Mouse (Mus musculus): ENCODE results near the gene Olfr547. TPM values are rescaled to one million over a fixed set of nuclear protein-coding genes. Genes with fewer than 3 reads are reported as not detected.

Olfr547 gene
- polyA plus RNA-seq, 1 experiment from 2014 or later = not detected

DNA sequence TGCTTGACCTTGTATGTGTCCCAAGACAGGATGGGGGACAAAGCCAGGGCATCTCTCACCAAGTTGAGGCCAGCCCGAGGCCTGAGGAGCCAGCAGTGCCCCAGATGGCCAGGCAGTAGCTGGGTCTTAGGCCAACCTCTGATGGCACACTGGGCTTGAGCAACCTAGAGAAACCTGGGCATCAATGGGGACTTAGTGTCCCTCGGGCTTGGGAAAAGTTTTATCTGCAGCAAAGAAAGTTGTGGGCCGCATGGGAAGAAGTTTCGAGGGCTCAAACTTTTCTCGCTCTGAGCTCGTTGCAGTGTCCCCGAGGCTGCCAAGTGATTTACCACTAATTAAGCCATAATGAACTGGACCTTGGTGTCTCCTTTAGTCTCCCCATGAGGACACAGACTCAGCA is 24.8 kb upstream of the Olfr547 start:
- no peak overlapping the region for H3K9ac ChIP-seq
- ATAC-seq (ENCODE audit: low FRiP score) (no peak), DNase-seq (ENCODE audit: low spot score) (no peak)
- no peaks in the 10 kb centered on the region for H3K9me3 ChIP-seq (ENCODE audit: control insufficient read depth, low read length)
- WGBS = 79% methylated on average over 7 of the region's 7 CpGs
- 0 out of 2 replicates have a peak, but pooled peaks cover 10% of the 10 kb centered on the region for H3K27me3 ChIP-seq (ENCODE audit: control insufficient read depth, insufficient read depth, low read length)
- no peaks in the 10 kb centered on the region for H3K4me1 ChIP-seq (replicated peaks; ENCODE audit: control insufficient read depth, insufficient read depth, low read length)
- H3K4me3 ChIP-seq (replicated peaks; ENCODE audit: low read length) = no peak overlapping the region
- H3K36me3 ChIP-seq (replicated peaks; ENCODE audit: control insufficient read depth, insufficient read depth) = no peaks in the 10 kb centered on the region
- no peak overlapping the region for H3K27ac ChIP-seq
- no peak overlapping the region for H3K4me2 ChIP-seq (replicated peaks)

DNA sequence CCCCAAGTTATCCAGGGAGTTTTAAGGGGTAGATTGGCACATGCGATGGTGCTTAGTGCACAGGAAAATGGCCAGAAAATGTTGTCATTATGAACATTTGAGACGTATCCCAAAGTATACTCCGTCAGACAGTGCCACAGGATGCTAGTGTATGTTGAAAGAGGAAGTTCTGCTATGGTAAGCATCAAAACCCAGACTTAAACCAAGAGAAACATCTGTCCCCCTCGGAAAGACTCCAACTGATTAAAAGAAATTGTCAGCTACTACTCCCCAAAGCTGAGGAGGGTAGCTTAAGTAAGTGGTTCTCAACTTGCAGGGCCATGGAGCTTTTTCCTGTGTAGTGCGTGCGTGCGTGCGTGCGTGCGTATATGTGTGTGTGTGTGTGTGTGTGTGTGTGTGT is 22.6 kb upstream of the Olfr547 start:
- H3K9ac ChIP-seq = no peak overlapping the region
- no peak overlapping the region for H3K4me3 ChIP-seq (replicated peaks; ENCODE audit: low read length)
- H3K9me3 ChIP-seq (ENCODE audit: control insufficient read depth, low read length) = no peaks in the 10 kb centered on the region
- H3K4me1 ChIP-seq (replicated peaks; ENCODE audit: control insufficient read depth, insufficient read depth, low read length) = no peaks in the 10 kb centered on the region
- ATAC-seq (ENCODE audit: low FRiP score) = no peak
- no peak overlapping the region for H3K4me2 ChIP-seq (replicated peaks)
- no peaks in the 10 kb centered on the region for H3K36me3 ChIP-seq (replicated peaks; ENCODE audit: control insufficient read depth, insufficient read depth)
- DNase-seq (ENCODE audit: low spot score) = no peak
- 0 out of 2 replicates have a peak, but pooled peaks cover 10% of the 10 kb centered on the region for H3K27me3 ChIP-seq (ENCODE audit: control insufficient read depth, insufficient read depth, low read length)
- WGBS = 94% methylated on average over 10 of the region's 10 CpGs
- no peak overlapping the region for H3K27ac ChIP-seq

DNA sequence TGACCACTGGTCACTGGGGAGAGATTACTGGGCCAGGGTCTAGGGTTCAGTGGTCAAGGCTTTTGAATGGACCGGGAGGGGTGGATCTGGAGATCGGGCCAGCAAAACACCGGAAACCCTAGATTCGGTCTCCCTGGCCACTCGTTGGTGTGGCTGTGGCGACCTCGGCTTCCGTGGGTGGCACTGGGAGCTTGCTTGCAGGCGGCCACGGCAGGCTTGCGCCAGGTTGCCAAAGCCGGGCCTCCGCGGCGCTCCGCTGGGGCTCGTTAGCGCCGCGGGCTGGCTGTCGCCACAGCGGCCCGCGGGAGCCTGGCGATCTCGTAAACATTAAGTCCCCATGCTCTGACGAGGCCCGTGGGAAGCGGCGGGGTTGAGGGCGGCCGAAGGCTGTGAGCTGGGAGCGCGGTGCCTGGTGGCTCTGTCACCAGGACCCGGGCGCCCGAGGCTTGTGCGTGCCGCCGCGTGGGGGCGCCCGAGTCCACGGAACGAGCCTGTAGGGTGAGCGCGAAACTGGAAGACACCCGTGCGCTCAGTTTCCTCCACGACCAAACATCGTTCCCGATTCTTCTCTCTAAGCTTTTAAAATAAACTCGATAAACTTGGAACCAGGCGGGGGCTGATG is 21.6 kb upstream of the Olfr547 start:
- Histone ChIP-seq H3K4me2 (replicated peaks) (peak overlapping the region; percentile 74), H3K27ac (no peak overlapping the region), H3K36me3 (replicated peaks; ENCODE audit: control insufficient read depth, insufficient read depth) (no peaks in the 10 kb centered on the region), H3K4me3 (replicated peaks; ENCODE audit: low read length) (peak overlapping the region; percentile 50), H3K27me3 (ENCODE audit: control insufficient read depth, insufficient read depth, low read length) (0 out of 2 replicates have a peak, but pooled peaks cover 10% of the 10 kb centered on the region), H3K9ac (peak overlapping the region; percentile 75), H3K9me3 (ENCODE audit: control insufficient read depth, low read length) (no peaks in the 10 kb centered on the region), H3K4me1 (replicated peaks; ENCODE audit: control insufficient read depth, insufficient read depth, low read length) (no peaks in the 10 kb centered on the region)
- under 1% methylated on average over 54 of the region's 54 CpGs for WGBS
- peak; percentile 93 for DNase-seq (ENCODE audit: low spot score)
- peak; percentile 97 for ATAC-seq (ENCODE audit: low FRiP score)

DNA sequence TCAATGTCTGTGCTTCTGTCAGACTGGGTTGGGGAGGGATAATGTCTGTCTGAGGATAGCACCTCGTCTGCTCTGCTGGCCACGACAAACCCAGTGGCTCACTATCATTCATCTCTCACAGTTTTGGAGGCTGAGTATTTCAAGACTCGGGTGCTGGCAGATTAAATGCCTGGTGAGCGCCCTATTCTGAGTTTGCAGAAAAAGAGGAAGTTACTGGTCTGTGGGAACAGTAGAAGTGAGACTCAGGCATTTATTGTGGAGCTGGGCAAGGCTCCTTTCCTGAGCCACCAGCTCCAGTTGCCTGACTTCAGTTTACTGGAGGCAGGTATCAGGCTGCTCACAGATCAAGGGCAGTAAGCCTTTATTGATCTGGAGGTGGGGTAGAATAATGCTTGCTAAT is 20.4 kb upstream of the Olfr547 start:
- no peak for DNase-seq (ENCODE audit: low spot score)
- H3K4me1 ChIP-seq (replicated peaks; ENCODE audit: control insufficient read depth, insufficient read depth, low read length) = no peaks in the 10 kb centered on the region

DNA sequence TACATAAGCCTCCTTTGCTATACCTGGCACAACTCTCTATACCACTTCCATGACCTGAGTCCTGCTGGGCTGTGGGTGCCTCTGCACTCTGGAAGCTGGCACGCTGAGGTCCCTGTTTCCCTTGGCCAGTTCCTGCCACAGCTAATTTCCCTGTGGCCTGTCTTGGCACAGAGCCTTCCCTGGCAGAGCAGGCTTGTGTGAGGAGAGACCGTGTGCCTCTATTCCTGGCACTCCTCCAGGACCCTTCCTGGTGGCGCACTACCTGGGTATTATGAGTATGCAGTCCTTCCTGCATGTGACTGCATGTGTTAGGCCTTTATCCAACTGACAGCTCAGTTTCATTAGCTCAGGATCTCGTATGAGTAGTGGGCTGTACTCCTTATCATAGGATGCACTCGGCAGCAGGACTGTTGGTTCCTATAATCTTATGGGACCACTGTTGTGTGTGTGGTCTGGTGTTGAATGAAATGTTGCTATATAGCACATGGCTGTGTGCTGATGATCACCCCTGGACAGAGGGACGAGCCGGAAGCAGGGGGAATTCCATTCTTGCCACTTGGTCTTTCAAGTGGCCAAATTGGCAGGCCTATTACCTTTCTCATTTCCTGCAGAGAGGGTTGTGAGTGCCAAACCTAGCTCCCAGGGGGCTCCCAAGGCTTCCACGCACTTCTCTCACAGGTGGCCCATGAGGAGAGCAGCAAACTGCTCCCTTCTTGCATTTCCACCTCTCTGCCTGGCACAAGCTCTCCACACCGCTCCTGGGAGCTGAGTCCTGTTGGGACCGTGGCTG is 18.1 kb upstream of the Olfr547 start:
- DNase-seq (ENCODE audit: low spot score) = no peak
- Histone ChIP-seq H3K9ac (no peak overlapping the region), H3K27ac (no peak overlapping the region), H3K4me1 (replicated peaks; ENCODE audit: control insufficient read depth, insufficient read depth, low read length) (no peaks in the 10 kb centered on the region), H3K27me3 (ENCODE audit: control insufficient read depth, insufficient read depth, low read length) (0 out of 2 replicates have a peak, but pooled peaks cover 10% of the 10 kb centered on the region), H3K4me3 (replicated peaks; ENCODE audit: low read length) (no peak overlapping the region), H3K4me2 (replicated peaks) (no peak overlapping the region), H3K36me3 (replicated peaks; ENCODE audit: control insufficient read depth, insufficient read depth) (no peaks in the 10 kb centered on the region), H3K9me3 (ENCODE audit: control insufficient read depth, low read length) (no peaks in the 10 kb centered on the region)
- ATAC-seq (ENCODE audit: low FRiP score) = no peak
- WGBS = 64% methylated on average over 10 of the region's 10 CpGs

More for the DNA sequence above, 20.4 kb upstream of the Olfr547 start:
- Histone ChIP-seq H3K4me3 (replicated peaks; ENCODE audit: low read length) (no peak overlapping the region), H3K9ac (no peak overlapping the region), H3K9me3 (ENCODE audit: control insufficient read depth, low read length) (no peaks in the 10 kb centered on the region), H3K4me2 (replicated peaks) (no peak overlapping the region), H3K36me3 (replicated peaks; ENCODE audit: control insufficient read depth, insufficient read depth) (no peaks in the 10 kb centered on the region), H3K27me3 (ENCODE audit: control insufficient read depth, insufficient read depth, low read length) (0 out of 2 replicates have a peak, but pooled peaks cover 10% of the 10 kb centered on the region), H3K27ac (no peak overlapping the region)
- WGBS = 75% methylated on average over 4 of the region's 4 CpGs
- no peak for ATAC-seq (ENCODE audit: low FRiP score)

DNA sequence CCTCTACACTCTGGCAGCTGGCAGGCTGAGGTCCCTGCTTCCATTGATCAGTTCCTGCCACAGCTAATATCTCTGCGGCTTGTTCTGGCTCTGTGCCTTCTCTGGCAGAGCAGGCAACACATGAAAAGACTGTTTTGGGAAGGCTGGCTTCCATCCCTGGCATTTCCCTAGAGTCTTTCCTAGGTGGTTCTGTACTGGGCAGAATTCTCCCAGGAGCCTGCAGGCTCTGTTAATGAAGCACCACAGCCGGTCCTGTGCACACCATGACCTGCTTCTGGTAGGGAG is 17.6 kb upstream of the Olfr547 start:
- Histone ChIP-seq H3K27ac (no peak overlapping the region), H3K4me1 (replicated peaks; ENCODE audit: control insufficient read depth, insufficient read depth, low read length) (no peaks in the 10 kb centered on the region), H3K27me3 (ENCODE audit: control insufficient read depth, insufficient read depth, low read length) (0 out of 2 replicates have a peak, but pooled peaks cover 9% of the 10 kb centered on the region), H3K4me3 (replicated peaks; ENCODE audit: low read length) (no peak overlapping the region), H3K9me3 (ENCODE audit: control insufficient read depth, low read length) (no peaks in the 10 kb centered on the region), H3K36me3 (replicated peaks; ENCODE audit: control insufficient read depth, insufficient read depth) (no peaks in the 10 kb centered on the region), H3K4me2 (replicated peaks) (no peak overlapping the region), H3K9ac (no peak overlapping the region)
- 73% methylated on average over 2 of the region's 2 CpGs for WGBS
- ATAC-seq (ENCODE audit: low FRiP score) (no peak), DNase-seq (ENCODE audit: low spot score) (no peak)

DNA sequence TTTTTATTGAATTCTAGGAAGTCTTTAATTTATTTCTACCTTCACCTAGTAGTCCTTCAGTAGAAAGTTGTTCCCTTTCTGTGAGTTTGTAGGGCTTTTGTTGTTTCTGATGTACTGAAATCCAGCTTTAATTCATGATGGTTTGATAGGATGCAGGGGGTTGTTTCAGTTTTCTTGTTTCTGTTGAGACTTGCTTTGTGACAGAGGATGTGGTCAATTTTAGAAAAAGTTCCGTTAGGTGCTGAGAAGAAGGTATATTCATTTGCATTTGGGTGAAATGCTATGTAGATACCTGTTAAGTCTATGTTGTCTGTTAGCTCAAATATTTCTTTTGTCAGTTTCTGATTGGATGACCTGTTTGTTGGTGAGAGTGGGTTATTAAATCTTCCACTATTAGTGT is 5.5 kb upstream of the Olfr547 start:
- Histone ChIP-seq H3K27ac (no peak overlapping the region), H3K9me3 (ENCODE audit: control insufficient read depth, low read length) (no peaks in the 10 kb centered on the region), H3K4me2 (replicated peaks) (no peak overlapping the region), H3K36me3 (replicated peaks; ENCODE audit: control insufficient read depth, insufficient read depth) (no peaks in the 10 kb centered on the region), H3K4me3 (replicated peaks; ENCODE audit: low read length) (no peak overlapping the region), H3K27me3 (ENCODE audit: control insufficient read depth, insufficient read depth, low read length) (no peaks in the 10 kb centered on the region), H3K9ac (no peak overlapping the region), H3K4me1 (replicated peaks; ENCODE audit: control insufficient read depth, insufficient read depth, low read length) (no peaks in the 10 kb centered on the region)
- ATAC-seq (ENCODE audit: low FRiP score) (no peak), DNase-seq (ENCODE audit: low spot score) (no peak)
- 88% methylated on average over 1 of the region's 1 CpGs for WGBS

DNA sequence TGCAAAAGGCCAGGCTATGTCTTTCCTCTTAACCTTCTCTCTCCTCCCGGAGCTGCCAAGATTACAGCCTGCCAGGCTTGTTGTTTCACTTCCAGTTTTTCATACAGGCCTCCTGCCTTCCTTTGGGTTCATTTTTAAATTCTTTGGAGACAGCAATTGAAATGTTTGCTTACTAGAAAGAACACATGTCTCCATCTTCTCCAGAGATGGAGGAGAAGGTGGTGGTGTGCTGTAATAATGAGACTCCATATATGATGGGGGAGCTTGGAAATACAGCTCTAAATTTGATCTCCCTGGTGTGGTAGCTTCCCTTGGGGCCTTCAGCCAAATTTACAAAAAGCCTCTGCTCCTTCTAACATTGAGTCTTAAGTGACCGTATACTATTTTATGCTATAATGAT is 6.0 kb downstream of the Olfr547 start, which contains the start of gene Olfr548-ps1:
Olfr548-ps1 (plus strand) TSS at position 301 of the 400 bp plus-strand sequence.
- Histone ChIP-seq H3K9me3 (ENCODE audit: control insufficient read depth, low read length) (no peaks in the 10 kb centered on the region), H3K36me3 (replicated peaks; ENCODE audit: control insufficient read depth, insufficient read depth) (no peaks in the 10 kb centered on the region), H3K4me3 (replicated peaks; ENCODE audit: low read length) (no peak within 1 kb of the TSS), H3K9ac (no peak within 1 kb of the TSS), H3K4me1 (replicated peaks; ENCODE audit: control insufficient read depth, insufficient read depth, low read length) (no peaks in the 10 kb centered on the region), H3K27me3 (ENCODE audit: control insufficient read depth, insufficient read depth, low read length) (no peaks in the 10 kb centered on the region), H3K27ac (no peak within 1 kb of the TSS), H3K4me2 (replicated peaks) (no peak within 1 kb of the TSS)
- ATAC-seq (ENCODE audit: low FRiP score) = no peak
- DNase-seq (ENCODE audit: low spot score) = no peak
- 85% methylated on average over 2 of the region's 2 CpGs for WGBS

DNA sequence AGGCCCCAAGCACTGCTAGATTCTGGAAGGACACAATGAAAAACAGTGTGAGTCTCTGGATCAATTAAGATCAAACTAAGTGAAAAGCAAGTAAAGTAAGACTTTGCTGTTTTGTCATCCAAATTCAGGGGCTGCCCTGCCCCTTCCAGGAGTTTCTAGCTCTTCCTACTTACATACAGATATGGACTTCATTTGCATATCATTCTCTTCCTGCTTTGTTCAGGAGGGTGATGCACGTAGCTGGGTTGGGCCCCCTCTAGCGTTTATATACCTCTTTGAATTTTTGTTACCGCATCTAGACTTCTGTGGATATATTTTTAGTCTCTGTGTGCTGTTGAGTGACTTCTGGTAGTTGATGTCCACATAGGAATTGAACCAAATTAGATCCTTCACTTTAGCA is 6.7 kb downstream of the Olfr547 start:
- ATAC-seq (ENCODE audit: low FRiP score) = no peak
- WGBS = 63% methylated on average over 3 of the region's 3 CpGs

More for the DNA sequence above, 6.7 kb downstream of the Olfr547 start:
- H3K4me1 ChIP-seq (replicated peaks; ENCODE audit: control insufficient read depth, insufficient read depth, low read length) = no peaks in the 10 kb centered on the region
- no peak overlapping the region for H3K9ac ChIP-seq
- H3K4me3 ChIP-seq (replicated peaks; ENCODE audit: low read length) = no peak overlapping the region
- no peak for DNase-seq (ENCODE audit: low spot score)
- no peak overlapping the region for H3K4me2 ChIP-seq (replicated peaks)
- no peaks in the 10 kb centered on the region for H3K27me3 ChIP-seq (ENCODE audit: control insufficient read depth, insufficient read depth, low read length)
- H3K9me3 ChIP-seq (ENCODE audit: control insufficient read depth, low read length) = no peaks in the 10 kb centered on the region
- H3K36me3 ChIP-seq (replicated peaks; ENCODE audit: control insufficient read depth, insufficient read depth) = no peaks in the 10 kb centered on the region
- H3K27ac ChIP-seq = no peak overlapping the region
